Mouse (Mus musculus) left cerebral cortex, adult 2 months (tissue): ENCODE results near the gene Sytl1. TPM values are rescaled to one million over a fixed set of nuclear protein-coding genes. Genes with fewer than 3 reads are reported as not detected.

Experiments used
- DNase-seq, 2 experiments: peaks; one replicate each; pipeline ENCODE4 v3.0.0; 2021 to 2022; ENCODE audit warnings: low spot score in 2 of 2, mixed read lengths in 1 of 2; ENCODE audit errors: extremely low spot score in 1 of 2
- H3K27ac ChIP-seq: fragments of 200-600 bp; 2 replicates; pipeline ENCODE4 v1.8.1; 2022
- H3K4me3 ChIP-seq: fragments of 200-600 bp; 2 replicates; pipeline ENCODE4 v1.8.1; 2022
- CTCF ChIP-seq: fragments of 200-600 bp; IDR thresholded peaks from 2 replicates; pipeline ENCODE4 v1.8.1; 2022; ENCODE audit warnings: antibody characterized with exemption, mild to moderate bottlenecking, moderate library complexity
- intact Hi-C: fragments of 180-260 bp; cut with DNase I; formaldehyde crosslinking; loops from one replicate; pipeline ENCODE4 v1.15.1; 2025
- total RNA-seq, 2 experiments: library from RNA; stranded (reverse); gene quantifications; 2 replicates each; pipeline ENCODE4 v1.2.3; 2021

Sytl1 gene
- total RNA-seq, 2 experiments from 2014 or later, result 3.0 TPM

- intact Hi-C loops, result loop anchor here (10.0 kb wide), 1 partner anchor 219 kb away; no protein-coding TSS in a partner anchor
- TF ChIP-seq CTCF, result no peak
- no peak overlapping the region for H3K27ac ChIP-seq
Measured at GRCm38 (mm10) chr4:133294084-133294483, 31.2 kb upstream of the Sytl1 start.

DNA sequence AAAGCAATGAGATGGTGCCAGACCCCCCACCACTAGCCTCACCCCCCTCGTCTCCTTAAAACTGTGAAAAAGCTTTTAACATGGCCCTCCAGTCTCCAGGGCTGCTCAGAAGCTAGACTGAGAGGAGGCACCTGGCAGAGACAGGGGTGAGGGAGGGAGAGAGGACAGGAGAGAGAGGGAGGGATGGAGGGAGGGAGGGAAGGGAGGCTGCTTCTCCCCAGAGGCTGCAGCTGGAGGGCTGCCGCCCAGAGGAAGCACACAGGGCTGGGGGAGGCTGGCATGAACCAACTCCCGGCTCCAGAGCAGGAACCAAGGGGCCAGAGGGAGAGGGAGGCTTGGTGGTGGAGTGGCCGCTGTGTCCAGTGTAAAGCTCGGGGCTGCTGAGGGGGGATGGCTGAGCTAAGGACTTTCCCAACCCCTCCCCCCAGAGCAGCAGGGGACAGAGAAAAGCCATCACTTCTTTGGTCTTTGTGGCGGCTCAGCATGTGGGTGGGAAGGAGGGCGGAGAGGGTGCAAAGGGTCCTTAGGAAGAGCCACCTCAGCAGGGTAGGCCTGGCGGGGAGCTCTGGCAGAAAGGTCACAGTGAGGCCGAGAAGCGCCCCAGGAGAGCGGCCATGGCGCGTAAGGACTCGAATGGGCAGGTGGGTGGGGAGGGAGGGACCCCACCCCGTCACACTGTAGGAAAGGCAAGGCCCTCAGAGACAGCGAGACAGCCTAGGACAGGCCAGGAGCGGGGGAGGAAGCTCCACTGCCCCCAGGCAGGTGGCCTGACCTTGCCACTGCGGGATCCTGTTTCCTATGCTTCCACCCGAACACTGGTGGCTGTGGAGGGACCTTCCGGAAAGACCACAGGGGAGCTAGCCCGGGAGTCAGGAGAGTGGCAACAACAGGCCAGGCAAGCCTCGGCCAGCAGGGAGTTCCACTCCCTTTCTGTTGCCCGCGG, 30.3 kb upstream of the Sytl1 start:
- TF ChIP-seq CTCF, result no peak
- no peak overlapping the region; the same call in 1 of the 2 replicates for H3K27ac ChIP-seq
- no peak for DNase-seq
- intact Hi-C loops, result loop anchor here (10.0 kb wide), 1 partner anchor 218 kb away; no protein-coding TSS in a partner anchor
- no peak overlapping the region for H3K4me3 ChIP-seq

More at GRCm38 (mm10) chr4:133294084-133294483, 31.2 kb upstream of the Sytl1 start:
- H3K4me3 ChIP-seq, result no peak overlapping the region
- no peak for DNase-seq

DNA sequence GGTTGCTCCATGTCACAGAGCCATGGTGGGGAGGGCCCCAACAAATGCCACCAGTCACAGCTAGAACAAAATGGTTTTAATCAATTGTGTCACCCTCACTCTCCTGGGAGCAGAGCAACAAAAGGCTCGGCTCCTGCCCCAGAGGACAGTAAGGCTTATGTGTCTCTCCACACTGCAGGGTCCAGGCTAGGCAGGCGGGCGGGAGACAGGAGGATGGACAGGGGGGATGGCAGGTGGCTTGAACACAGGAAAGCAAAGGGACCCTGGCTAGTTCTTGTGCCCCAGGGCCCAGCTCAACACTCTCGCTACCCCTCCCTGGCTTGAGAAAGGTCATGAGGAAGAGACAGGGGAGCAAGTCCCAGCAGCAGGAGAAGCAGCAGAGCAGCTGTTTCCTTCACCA, 29.5 kb upstream of the Sytl1 start:
- TF ChIP-seq CTCF, result no peak
- intact Hi-C loops, result loop anchor here (10.0 kb wide), 1 partner anchor 218 kb away; no protein-coding TSS in a partner anchor
- no peak for DNase-seq
- no peak overlapping the region for H3K4me3 ChIP-seq
- H3K27ac ChIP-seq, result no peak overlapping the region; the same call in 1 of the 2 replicates

DNA sequence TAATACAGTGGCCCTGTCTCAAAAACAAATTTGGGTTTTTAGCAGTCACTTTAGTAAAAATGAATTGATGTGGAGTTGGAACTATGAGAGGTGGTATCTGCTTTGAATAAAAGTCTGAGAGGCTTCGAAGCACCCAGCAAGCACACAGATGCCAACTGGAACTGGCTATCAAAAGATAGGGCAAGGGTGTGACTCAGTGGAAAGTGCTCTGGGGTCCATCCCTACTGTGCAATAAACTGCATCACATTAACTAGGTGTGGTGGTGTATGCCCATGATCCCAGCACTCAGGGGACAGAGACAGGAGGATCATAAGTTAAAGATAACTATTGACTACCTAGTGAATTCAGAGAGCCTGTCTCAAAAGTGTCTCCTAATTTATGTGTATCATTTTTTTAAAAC, 28.3 kb upstream of the Sytl1 start:
- intact Hi-C loops, result loop anchor here (10.0 kb wide), 1 partner anchor 216 kb away; no protein-coding TSS in a partner anchor
- no peak for TF ChIP-seq CTCF
- Histone ChIP-seq H3K4me3 (no peak overlapping the region), H3K27ac (no peak overlapping the region)
- DNase-seq, result no peak

DNA sequence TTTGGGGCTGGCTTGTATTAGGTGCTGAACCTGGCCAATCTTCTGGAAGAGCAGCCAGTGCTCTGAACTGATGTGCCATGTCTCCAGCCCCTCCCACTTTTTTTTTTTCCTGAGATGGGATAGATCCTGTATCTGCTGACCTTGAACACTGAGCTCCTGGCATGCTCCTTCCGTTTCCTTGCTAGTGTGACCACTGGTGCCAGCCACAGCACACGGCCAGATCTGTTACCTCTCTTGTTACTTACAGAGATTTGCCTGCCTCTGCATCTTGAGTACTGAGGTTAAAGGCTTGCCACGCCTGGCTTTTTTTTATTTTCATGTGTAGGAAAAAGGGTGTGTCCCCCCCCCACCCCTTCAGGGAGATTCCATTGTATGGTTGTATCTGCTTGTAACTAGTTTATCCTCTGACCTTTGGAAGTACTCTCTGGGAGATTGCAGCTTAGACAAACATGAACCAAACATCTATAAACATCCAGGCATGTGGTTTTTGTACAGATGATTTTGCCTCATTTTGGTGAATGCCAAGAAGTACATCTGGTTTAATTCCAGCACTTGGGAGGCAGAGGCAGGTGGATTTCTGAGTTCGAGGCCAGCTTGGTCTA, 23.7 kb upstream of the Sytl1 start:
- no peak overlapping the region for H3K4me3 ChIP-seq
- no peak overlapping the region for H3K27ac ChIP-seq
- intact Hi-C loops, result no loop called here
- TF ChIP-seq CTCF, result no peak
- DNase-seq, result no peak

- no peak for DNase-seq
Measured at GRCm38 (mm10) chr4:133285950-133286349, 23.0 kb upstream of the Sytl1 start.

DNA sequence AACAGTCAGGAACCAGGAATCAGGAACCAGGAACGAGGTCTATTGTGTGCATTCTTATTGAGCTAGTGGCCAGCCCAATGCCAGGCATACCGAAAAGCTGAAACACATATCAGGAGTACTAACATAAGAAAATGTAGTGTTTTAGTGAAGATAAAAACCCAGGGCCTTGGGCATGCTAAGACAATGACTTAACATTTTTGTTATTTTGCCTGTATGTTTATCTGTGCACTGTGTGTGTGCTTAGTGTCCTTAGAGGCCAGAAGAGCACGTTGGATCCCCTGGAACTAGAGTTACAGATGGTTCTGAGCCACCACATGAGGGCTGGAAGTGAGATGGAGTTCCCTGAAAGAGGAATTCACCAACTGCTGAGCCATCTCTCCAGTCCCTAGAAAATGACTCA, 22.4 kb upstream of the Sytl1 start:
- intact Hi-C loops, result no loop called here
- no peak for DNase-seq
- H3K27ac ChIP-seq, result no peak overlapping the region
- no peak for TF ChIP-seq CTCF
- no peak overlapping the region for H3K4me3 ChIP-seq

More at GRCm38 (mm10) chr4:133285950-133286349, 23.0 kb upstream of the Sytl1 start:
- TF ChIP-seq CTCF, result no peak
- Histone ChIP-seq H3K4me3 (no peak overlapping the region), H3K27ac (no peak overlapping the region)
- intact Hi-C loops, result no loop called here

DNA sequence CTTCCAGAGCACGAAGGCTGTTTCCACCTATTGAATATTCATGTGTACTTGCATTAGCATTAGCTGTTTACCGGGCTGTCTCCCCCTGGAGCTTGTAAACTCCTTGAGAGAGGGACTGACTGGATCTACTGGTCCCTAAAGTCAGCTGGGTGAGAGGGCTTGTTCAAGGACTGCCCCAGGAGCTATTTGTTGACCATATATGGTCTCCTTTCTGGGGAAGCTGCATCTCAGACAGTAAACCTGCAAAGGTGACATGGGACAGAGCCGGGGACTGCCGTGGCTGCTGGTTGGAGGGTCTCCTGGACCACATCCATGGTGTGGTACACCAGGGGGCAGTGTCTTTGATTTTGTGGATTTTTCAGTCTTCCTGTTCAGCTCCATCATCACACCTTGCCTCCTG, 19.7 kb upstream of the Sytl1 start:
- no peak overlapping the region for H3K4me3 ChIP-seq
- intact Hi-C loops, result no loop called here
- no peak; the same call in 1 of the 2 replicates for TF ChIP-seq CTCF
- no peak overlapping the region; the same call in 1 of the 2 replicates for H3K27ac ChIP-seq
- no peak for DNase-seq

GRCm38 (mm10) chr4:133281951-133282481, 19.1 kb upstream of the Sytl1 start:
- intact Hi-C loops, result no loop called here
- H3K4me3 ChIP-seq, result no peak overlapping the region
- peak overlapping the region; percentile 44 for H3K27ac ChIP-seq
- no peak for DNase-seq
- TF ChIP-seq CTCF, result no peak

DNA sequence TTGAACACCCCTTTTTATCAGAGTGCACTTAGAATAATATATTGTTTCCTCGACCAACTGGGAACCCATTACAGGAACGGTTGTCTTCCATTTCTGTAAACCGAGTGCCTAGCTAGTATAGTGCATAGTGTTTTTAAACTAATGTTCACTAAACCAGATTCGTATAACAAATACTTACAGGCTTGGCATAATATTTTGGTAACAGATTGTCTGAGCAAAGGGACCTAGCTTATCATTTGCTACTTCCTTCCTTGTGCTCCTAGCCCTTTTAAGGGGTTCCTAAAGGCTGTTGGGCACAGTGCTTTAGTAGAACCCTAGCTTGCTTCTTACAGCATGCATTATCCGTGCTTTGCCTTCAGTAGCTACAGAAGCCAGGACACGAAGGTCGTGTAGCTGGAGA, 18.6 kb upstream of the Sytl1 start:
- DNase-seq, result no peak
- TF ChIP-seq CTCF, result no peak
- Histone ChIP-seq H3K4me3 (no peak overlapping the region), H3K27ac (peak overlapping the region; percentile 36)
- intact Hi-C loops, result no loop called here

- Histone ChIP-seq H3K27ac (peak overlapping the region; percentile 90), H3K4me3 (peak overlapping the region; percentile 91)
- no peak for TF ChIP-seq CTCF
- intact Hi-C loops, result no loop called here
- DNase-seq, result no peak
Measured at GRCm38 (mm10) chr4:133278482-133278881, 15.6 kb upstream of the Sytl1 start.

GRCm38 (mm10) chr4:133278067-133278466, 15.2 kb upstream of the Sytl1 start:
- intact Hi-C loops, result no loop called here
- no peak for DNase-seq
- no peak for TF ChIP-seq CTCF
- H3K27ac ChIP-seq, result peak overlapping the region; percentile 90
- peak overlapping the region; percentile 91 for H3K4me3 ChIP-seq
